Mouse (Mus musculus): ENCODE measurements around the gene Gm10306.

Gene Gm10306

GRCm38 (mm10) chr4:94556265-94557054, at the start of gene Gm10306, which contains the start of gene Caap1:
TSS of gene Gm10306 (plus strand) at chr4:94556546.
TSS of gene Caap1 (minus strand) at chr4:94556796.
- peak; percentile 94 for DNase-seq

- no peak for DNase-seq
These were observed 41.0 kb upstream of the Gm10306 start for GRCm38 (mm10) chr4:94515366-94515765.

GRCm38 (mm10) chr4:94517631-94518030, 38.7 kb upstream of the Gm10306 start:
- peak; percentile 56 for DNase-seq

- DNase-seq, result no peak
These were observed 33.0 kb upstream of the Gm10306 start for GRCm38 (mm10) chr4:94523321-94523720.

GRCm38 (mm10) chr4:94529448-94529847, 26.9 kb upstream of the Gm10306 start:
- no peak for DNase-seq

- no peak for DNase-seq
These were observed 23.1 kb upstream of the Gm10306 start for GRCm38 (mm10) chr4:94533205-94533604.

- no peak for DNase-seq
These were observed 13.3 kb upstream of the Gm10306 start for GRCm38 (mm10) chr4:94543041-94543440.

- no peak for DNase-seq
These were observed 12.0 kb upstream of the Gm10306 start for GRCm38 (mm10) chr4:94544321-94544720.

GRCm38 (mm10) chr4:94554955-94555494, 1.3 kb upstream of the Gm10306 start:
- DNase-seq, result no peak

GRCm38 (mm10) chr4:94557145-94557544, 799 bp downstream of the Gm10306 start:
- DNase-seq, result no peak

- DNase-seq, result no peak
These were observed 2.9 kb downstream of the Gm10306 start for GRCm38 (mm10) chr4:94559266-94559665.

GRCm38 (mm10) chr4:94560316-94560715, 4.0 kb downstream of the Gm10306 start:
- no peak for DNase-seq

GRCm38 (mm10) chr4:94561954-94562648, 5.8 kb downstream of the Gm10306 start:
- no peak for DNase-seq

GRCm38 (mm10) chr4:94564297-94564696, 8.0 kb downstream of the Gm10306 start:
- no peak for DNase-seq

- DNase-seq, result no peak
These were observed 16.3 kb downstream of the Gm10306 start for GRCm38 (mm10) chr4:94572677-94573076.

- no peak for DNase-seq
These were observed 35.5 kb downstream of the Gm10306 start for GRCm38 (mm10) chr4:94591765-94592381.

- no peak for DNase-seq
These were observed 36.4 kb downstream of the Gm10306 start for GRCm38 (mm10) chr4:94592709-94593108.

- peak; percentile 10 for DNase-seq
These were observed 45.0 kb downstream of the Gm10306 start for GRCm38 (mm10) chr4:94601395-94601794.

- DNase-seq, result peak; percentile 46
These were observed 46.2 kb downstream of the Gm10306 start for GRCm38 (mm10) chr4:94602496-94603030.

GRCm38 (mm10) chr4:94603031-94603629, 46.8 kb downstream of the Gm10306 start, which contains the start of gene Plaa:
TSS of gene Plaa (minus strand) at chr4:94603244.
- DNase-seq, result peak; percentile 93

- DNase-seq, result no peak
These were observed 48.2 kb downstream of the Gm10306 start for GRCm38 (mm10) chr4:94604452-94605019.

- no peak for DNase-seq
These were observed 49.2 kb downstream of the Gm10306 start for GRCm38 (mm10) chr4:94605591-94605990.

All from lung, postnatal 10 days (tissue).